Mouse (Mus musculus): ENCODE measurements around the gene Sft2d1. TPM values are rescaled to one million over a fixed set of nuclear protein-coding genes. Genes with fewer than 3 reads are reported as not detected.
A peak's percentile ranks its signal among the peaks of the same experiment; 100 is the strongest.
"Not testable (repeated sequence)": the region's sequence is repeated elsewhere in the genome, so short reads cannot be mapped to it uniquely, and the experiment has no call there.

Gene Sft2d1
- total and polyA plus RNA-seq, 3 experiments = 88.0 to 101 TPM; not detected in 1

GRCm38 (mm10) chr17:8264638-8265037 is 46.3 kb upstream of the Sft2d1 start:
- H3K27me3 ChIP-seq (ENCODE audit: control insufficient read depth in 1 of 2, insufficient read depth in 2 of 2, low read length in 2 of 2); H3K9me3 ChIP-seq (replicated peaks; ENCODE audit: insufficient read depth, low read length); H3K4me1 ChIP-seq (ENCODE audit: control insufficient read depth in 1 of 2, insufficient read depth in 2 of 2, low read length in 2 of 2); H3K4me3 ChIP-seq (ENCODE audit: control insufficient read depth in 1 of 2, insufficient read depth in 1 of 2, low read depth in 2 of 2, low read length in 2 of 2); H3K27ac ChIP-seq (ENCODE audit: control insufficient read depth, low read depth, low read length); H3K9ac ChIP-seq (ENCODE audit: control insufficient read depth, low read depth, low read length, poor library complexity, severe bottlenecking); H3K36me3 ChIP-seq (ENCODE audit: control insufficient read depth in 1 of 2, insufficient read depth in 2 of 2, low read length in 2 of 2); H3K79me2 ChIP-seq (ENCODE audit: control insufficient read depth, insufficient read depth, low read length, poor library complexity): not testable (repeated sequence)
- peak; percentile 60 to 84 (median 75) for TF ChIP-seq CTCF (IDR thresholded peaks at IDR 0.05 in 2 of 3, conservative IDR thresholded peaks at IDR 0.05 in 1 of 3; ENCODE audit: control insufficient read depth in 1 of 3, insufficient read depth in 1 of 3, low read depth in 2 of 3, low read length in 3 of 3, poor library complexity in 1 of 3, severe bottlenecking in 1 of 3)
- TF ChIP-seq RAD21 (IDR thresholded peaks at IDR 0.05; ENCODE audit: low read depth, low read length) = peak; percentile 84
- TF ChIP-seq ZC3H11A (IDR thresholded peaks at IDR 0.05; ENCODE audit: low read depth, low read length) = peak; percentile 83
- peak; percentile 81 for TF ChIP-seq SMC3 (IDR thresholded peaks at IDR 0.05; ENCODE audit: low read depth, low read length)
- peak; percentile 77 for DNase-seq (ENCODE audit: low read depth, low spot score)

GRCm38 (mm10) chr17:8272054-8272749 is 38.7 kb upstream of the Sft2d1 start:
- no peaks in the 10 kb centered on the region for H3K79me2 ChIP-seq (ENCODE audit: control insufficient read depth, insufficient read depth, low read length, poor library complexity)
- no peak overlapping the region for H3K9ac ChIP-seq (ENCODE audit: control insufficient read depth, low read depth, low read length, poor library complexity, severe bottlenecking)
- no peak for DNase-seq (ENCODE audit: low read depth, low spot score)
- H3K27ac ChIP-seq (ENCODE audit: control insufficient read depth, low read depth, low read length) = no peak overlapping the region
- no peak overlapping the region for H3K4me3 ChIP-seq (ENCODE audit: control insufficient read depth in 1 of 2, insufficient read depth in 1 of 2, low read depth in 2 of 2, low read length in 2 of 2)
- H3K27me3 ChIP-seq (ENCODE audit: control insufficient read depth in 1 of 2, insufficient read depth in 2 of 2, low read length in 2 of 2) = peaks cover 1 to 10% of the 10 kb centered on the region in 2 experiments
- H3K9me3 ChIP-seq (replicated peaks; ENCODE audit: insufficient read depth, low read length) = no peaks in the 10 kb centered on the region
- H3K4me1 ChIP-seq (ENCODE audit: control insufficient read depth in 1 of 2, insufficient read depth in 2 of 2, low read length in 2 of 2) = no peaks in the 10 kb centered on the region
- no peak for TF ChIP-seq JUND (IDR thresholded peaks at IDR 0.05; ENCODE audit: low read depth, low read length)
- TF ChIP-seq MYC (IDR thresholded peaks at IDR 0.05; ENCODE audit: low read depth, low read length) = no peak
- no peak for TF ChIP-seq POLR2A (IDR thresholded peaks at IDR 0.05; ENCODE audit: control insufficient read depth in 1 of 2, insufficient read depth in 1 of 2, low read depth in 1 of 2, low read length in 2 of 2, poor library complexity in 1 of 2)
- no peak for TF ChIP-seq KAT2A (conservative IDR thresholded peaks at IDR 0.05; ENCODE audit: low read depth, low read length)
- TF ChIP-seq TBP (IDR thresholded peaks at IDR 0.05; ENCODE audit: low read depth, low read length) = no peak
- TF ChIP-seq GATA1 (IDR thresholded peaks at IDR 0.05; ENCODE audit: low read depth, low read length) = no peak
- TF ChIP-seq BHLHE40 (IDR thresholded peaks at IDR 0.05; ENCODE audit: borderline replicate concordance, low read depth, low read length) = no peak
- no peak for TF ChIP-seq SIN3A (IDR thresholded peaks at IDR 0.05; ENCODE audit: low read length)
- TF ChIP-seq SMC3 (IDR thresholded peaks at IDR 0.05; ENCODE audit: low read depth, low read length) = no peak
- TF ChIP-seq ELF1 (IDR thresholded peaks at IDR 0.05; ENCODE audit: low read depth, low read length) = no peak
- no peak for TF ChIP-seq E2F4 (IDR thresholded peaks at IDR 0.05; ENCODE audit: borderline replicate concordance, low read depth, low read length)
- no peak for TF ChIP-seq HCFC1 (IDR thresholded peaks at IDR 0.05; ENCODE audit: low read depth, low read length)
- no peak for TF ChIP-seq CHD2 (IDR thresholded peaks at IDR 0.05; ENCODE audit: low read length)
- TF ChIP-seq POLR2AphosphoS5 (IDR thresholded peaks at IDR 0.05; ENCODE audit: borderline replicate concordance, low read depth, low read length) = no peak
- no peaks in the 10 kb centered on the region for H3K36me3 ChIP-seq (ENCODE audit: control insufficient read depth in 1 of 2, insufficient read depth in 2 of 2, low read length in 2 of 2)

Data from MEL (cell line).